Mouse (Mus musculus): ENCODE measurements at regions not wholly inside any gene's neighbourhood (a gene's known extent, or its start where the extent isn't known, plus 50 kb on each side); places are given as distances from the start of the nearest gene placed in this dataset.

DNA sequence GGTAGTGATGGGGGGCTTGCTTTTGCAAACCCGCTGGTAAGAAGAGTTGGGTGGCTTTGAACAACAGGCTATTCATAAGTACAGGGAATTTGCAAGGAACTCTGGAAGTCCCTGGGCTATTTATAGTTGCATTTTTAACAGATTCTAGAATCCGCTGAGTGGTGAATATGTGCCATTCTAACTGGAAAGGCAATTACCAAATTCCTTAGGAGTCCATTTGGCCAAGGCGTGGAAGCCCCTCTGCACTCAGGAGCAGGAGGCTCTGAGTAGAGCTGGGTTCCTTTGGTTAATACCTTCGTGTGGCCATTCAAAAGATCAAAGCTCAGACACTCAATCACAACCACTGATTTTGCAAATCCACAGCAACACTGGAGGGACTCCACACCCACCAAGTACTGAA is 54.0 kb upstream of the Jdp2 start:
- TF ChIP-seq POLR2A (IDR thresholded peaks at IDR 0.05; ENCODE audit: control insufficient read depth, low read depth, low read length) (no peak), CTCF (IDR thresholded peaks at IDR 0.05; ENCODE audit: control insufficient read depth, insufficient read depth, insufficient replicate concordance, low read depth, low read length) (no peak)
